Mouse (Mus musculus) embryonic stem cell, embryonic (primary cell): ENCODE measurements at regions not wholly inside any gene's neighbourhood (a gene's known extent, or its start where the extent isn't known, plus 50 kb on each side); places are given as distances from the start of the nearest gene placed in this dataset.

Experiments
- CTCF ChIA-PET, 4 experiments: fragments of 300-600 bp in 2 of 4; fragments of 350-600 bp in 2 of 4; sonication (Branson Sonifier 250); formaldehyde crosslinking; loops; one replicate each; lab custom pipeline; 2022; ENCODE audit warnings: inconsistent platforms in 2 of 4; lab: Charles Lee
- POLR2A ChIA-PET, 4 experiments: fragments of 300-600 bp in 2 of 4; fragments of 350-600 bp in 2 of 4; sonication (Branson Sonifier 250); formaldehyde crosslinking; loops; one replicate each; lab custom pipeline; 2022; ENCODE audit warnings: antibody characterized with exemption in 4 of 4, inconsistent platforms in 1 of 4; lab: Charles Lee

GRCm38 (mm10) chr5:64505835-64506600 lies 297.2 kb upstream of the Klf3 start:
- ChIA-PET CTCF (interaction anchor here (0.5 to 1.7 kb wide), 12 partner anchors 11 to 1030 kb away, joined by 3 to 7 read pairs (median 4); no protein-coding TSS in a partner anchor), POLR2A (interaction anchor here in 3 of 4 experiments (0.7 to 2.5 kb wide), 8 partner anchors 9 to 361 kb away, joined by 3 to 11 read pairs (median 4); no protein-coding TSS in a partner anchor)

GRCm38 (mm10) chr5:64508565-64508964 lies 294.6 kb upstream of the Klf3 start:
- ChIA-PET CTCF (interaction anchor here in 1 of 4 experiments (0.7 to 1.1 kb wide), 2 partner anchors 54 to 125 kb away, joined by 3 to 9 read pairs; no protein-coding TSS in a partner anchor), POLR2A (interaction anchor here in 2 of 4 experiments (0.5 to 0.9 kb wide), 3 partner anchors 12 to 550 kb away, joined by 3 to 19 read pairs (median 5); no protein-coding TSS in a partner anchor)

- POLR2A ChIA-PET, result interaction anchor here in 2 of 4 experiments (0.7 to 1.5 kb wide), 10 partner anchors 12 to 546 kb away, joined by 3 to 11 read pairs (median 3); no protein-coding TSS in a partner anchor
Measured at GRCm38 (mm10) chr5:64513155-64513945, 289.8 kb upstream of the Klf3 start.

GRCm38 (mm10) chr5:64516115-64516665 lies 287.0 kb upstream of the Klf3 start:
- CTCF ChIA-PET, result no interaction called here
- POLR2A ChIA-PET, result interaction anchor here in 2 of 4 experiments (0.6 to 1.0 kb wide), 2 partner anchors 36 to 38 kb away, joined by 3 read pairs; no protein-coding TSS in a partner anchor

More at GRCm38 (mm10) chr5:64513155-64513945, 289.8 kb upstream of the Klf3 start:
- CTCF ChIA-PET, result interaction anchor here in 2 of 4 experiments (0.6 to 0.7 kb wide), 4 partner anchors 97 to 702 kb away, joined by 3 to 10 read pairs (median 6); no protein-coding TSS in a partner anchor

- ChIA-PET CTCF (no interaction called here), POLR2A (no interaction called here)
Measured at GRCm38 (mm10) chr5:64517241-64517640, 285.9 kb upstream of the Klf3 start.

GRCm38 (mm10) chr5:64517835-64518234 lies 285.4 kb upstream of the Klf3 start:
- ChIA-PET CTCF (no interaction called here), POLR2A (interaction anchor here in 2 of 4 experiments (0.6 to 1.0 kb wide), 3 partner anchors 14 to 82 kb away, joined by 3 to 10 read pairs (median 10); no protein-coding TSS in a partner anchor)

- CTCF ChIA-PET, result no interaction called here
Measured at GRCm38 (mm10) chr5:64519036-64519435, 284.2 kb upstream of the Klf3 start.

GRCm38 (mm10) chr5:64519731-64520130 lies 283.5 kb upstream of the Klf3 start:
- POLR2A ChIA-PET, result interaction anchor here in 2 of 4 experiments (1.1 to 1.3 kb wide), 2 partner anchors 11 to 128 kb away, joined by 3 to 4 read pairs; no protein-coding TSS in a partner anchor
- CTCF ChIA-PET, result interaction anchor here in 1 of 4 experiments (0.6 kb wide), 1 partner anchor 14 kb away, joined by 5 read pairs; no protein-coding TSS in a partner anchor

More at GRCm38 (mm10) chr5:64519036-64519435, 284.2 kb upstream of the Klf3 start:
- POLR2A ChIA-PET, result no interaction called here

- ChIA-PET POLR2A (no interaction called here), CTCF (no interaction called here)
Measured at GRCm38 (mm10) chr5:64521401-64521800, 281.8 kb upstream of the Klf3 start.

- ChIA-PET CTCF (no interaction called here), POLR2A (no interaction called here)
Measured at GRCm38 (mm10) chr5:64521969-64522368, 281.2 kb upstream of the Klf3 start.

- ChIA-PET POLR2A (no interaction called here), CTCF (interaction anchor here in 1 of 4 experiments (1.0 kb wide), 1 partner anchor 21 kb away, joined by 3 read pairs; no protein-coding TSS in a partner anchor)
Measured at GRCm38 (mm10) chr5:64526521-64526920, 276.7 kb upstream of the Klf3 start.

GRCm38 (mm10) chr5:64527962-64528361 lies 275.2 kb upstream of the Klf3 start:
- CTCF ChIA-PET, result no interaction called here
- POLR2A ChIA-PET, result interaction anchor here in 1 of 4 experiments (0.6 to 1.5 kb wide), 2 partner anchors 9 to 309 kb away, joined by 3 read pairs; no protein-coding TSS in a partner anchor

- POLR2A ChIA-PET, result no interaction called here
- CTCF ChIA-PET, result no interaction called here
Measured at GRCm38 (mm10) chr5:64534371-64534770, 268.8 kb upstream of the Klf3 start.

- CTCF ChIA-PET, result interaction anchor here in 1 of 4 experiments (0.6 kb wide), 1 partner anchor 332 kb away, joined by 4 read pairs; no protein-coding TSS in a partner anchor
Measured at GRCm38 (mm10) chr5:64534947-64535346, 268.2 kb upstream of the Klf3 start.

GRCm38 (mm10) chr5:64535546-64535945 lies 267.6 kb upstream of the Klf3 start:
- ChIA-PET POLR2A (interaction anchor here in 2 of 4 experiments (0.6 kb wide), 2 partner anchors 15 to 30 kb away, joined by 3 to 5 read pairs; no protein-coding TSS in a partner anchor), CTCF (interaction anchor here in 1 of 4 experiments (0.6 kb wide), 2 partner anchors 31 to 331 kb away, joined by 4 read pairs; no protein-coding TSS in a partner anchor)

More at GRCm38 (mm10) chr5:64534947-64535346, 268.2 kb upstream of the Klf3 start:
- POLR2A ChIA-PET, result interaction anchor here in 1 of 4 experiments (0.6 kb wide), 1 partner anchor 30 kb away, joined by 3 read pairs; no protein-coding TSS in a partner anchor

- POLR2A ChIA-PET, result interaction anchor here in 1 of 4 experiments (0.8 kb wide), 1 partner anchor 9 kb away, joined by 3 read pairs; no protein-coding TSS in a partner anchor
- CTCF ChIA-PET, result interaction anchor here in 1 of 4 experiments (0.6 kb wide), 1 partner anchor 32 kb away, joined by 4 read pairs; no protein-coding TSS in a partner anchor
Measured at GRCm38 (mm10) chr5:64536393-64537112, 266.6 kb upstream of the Klf3 start.
